Comparison of ENCODE assay signal across 9 mouse cellular contexts in the genomic region with DNA sequence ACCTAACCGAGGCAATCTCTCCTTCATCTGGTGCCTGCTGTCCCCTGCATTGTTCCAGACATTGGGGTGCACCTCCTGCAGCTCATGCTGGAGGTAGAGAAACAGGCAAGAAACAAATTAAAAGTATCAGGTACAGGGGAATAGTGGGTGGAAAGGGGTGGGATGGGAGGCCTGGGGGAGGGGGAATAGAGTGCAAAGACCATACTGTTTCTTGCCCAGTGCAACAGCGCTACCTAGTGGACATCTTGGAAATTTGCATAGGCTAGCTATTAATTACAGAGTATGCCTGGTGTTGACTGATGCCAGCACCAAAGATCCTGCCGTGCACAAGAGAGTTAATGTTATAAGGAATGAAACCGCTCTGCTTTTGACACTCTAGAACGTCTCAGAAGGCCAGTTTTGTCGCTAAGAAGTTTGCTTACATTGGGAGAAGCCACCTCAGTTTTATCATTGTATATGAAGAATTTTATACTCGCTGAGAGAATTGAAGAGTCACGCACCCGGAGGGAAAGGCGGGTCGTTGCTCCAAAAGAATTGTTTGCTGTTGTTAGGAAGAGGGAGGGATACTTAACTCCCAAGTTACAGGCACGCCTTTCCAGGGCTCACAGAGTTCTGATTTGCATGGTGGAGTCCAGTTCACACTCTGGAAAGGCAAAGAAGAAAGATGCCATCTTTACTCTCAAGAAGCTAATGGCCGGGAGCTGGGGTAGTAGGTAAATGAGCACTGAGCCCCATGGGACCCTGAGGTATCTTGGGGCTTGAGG. TPM values are rescaled to one million over a fixed set of nuclear protein-coding genes. Genes with fewer than 3 reads are reported as not detected.
DNase-seq lines count a peak whose midpoint lies in the region; ATAC-seq lines count a peak whose summit lies in the region.
"Had no signal": no experiment of that assay in that cellular context is flagged by ENCODE, and none has a peak within 500 bp of the region (broad histone marks: within the 10 kb centered on the region; RNA-seq: fewer than 3 reads in every experiment).

No protein-coding gene starts in this region.

- ATAC-seq in limb, embryonic 15.5 days (ENCODE audit: insufficient number of reproducible peaks, low FRiP score, low TSS enrichment, low read depth), result peak; percentile 70

- no peaks in the 10 kb centered on the region for H3K9me3 ChIP-seq in limb, embryonic 15.5 days
- H3K9me3 ChIP-seq: liver, embryonic 15.5 days had no signal

- 0 out of 2 replicates have a peak overlapping the region, but pooled peaks have one; percentile 7 for H3K4me3 ChIP-seq in limb, embryonic 15.5 days
- H3K4me3 ChIP-seq: liver, embryonic 15.5 days had no signal

- H3K9ac ChIP-seq in limb, embryonic 15.5 days, result no peak overlapping the region
- H3K9ac ChIP-seq: liver, embryonic 15.5 days had no signal

- peak overlapping the region; percentile 24; the same call in 1 of the 2 replicates for H3K4me2 ChIP-seq in limb, embryonic 15.5 days
- H3K4me2 ChIP-seq: liver, embryonic 15.5 days had no signal

- DNase-seq in gastrocnemius, adult 18-20 months (ENCODE audit: low spot score), result peak; percentile 42
- DNase-seq in gastrocnemius, postnatal 25 days, result no peak
- peak; percentile 62 for DNase-seq in CD4-positive helper T cell, adult 2 months (ENCODE audit: low read depth, low spot score)
- DNase-seq in cerebellum, postnatal 25 days, result peak; percentile 61 to 69
- peak; percentile 51 for DNase-seq in heart, postnatal 4 days
- peak; percentile 86 for DNase-seq in retina, embryonic 14.5 days (ENCODE audit: low spot score)
- no peak for DNase-seq in urinary bladder, postnatal 10 days (ENCODE audit: low spot score)

- no peaks in the 10 kb centered on the region for H3K36me3 ChIP-seq in limb, embryonic 15.5 days
- H3K36me3 ChIP-seq: liver, embryonic 15.5 days had no signal

- H3K4me1 ChIP-seq in limb, embryonic 15.5 days, result peaks cover 10% of the 10 kb centered on the region; the same call in 1 of the 2 replicates
- H3K4me1 ChIP-seq: liver, embryonic 15.5 days had no signal

- no peaks in the 10 kb centered on the region for H3K27me3 ChIP-seq in limb, embryonic 15.5 days

- WGBS in limb, embryonic 15.5 days, result 18% methylated on average over 13 of the region's 13 CpGs

- no peak overlapping the region for H3K27ac ChIP-seq in limb, embryonic 15.5 days
- H3K27ac ChIP-seq: liver, embryonic 15.5 days had no signal

RNA-seq across cellular contexts. Expression of a gene that starts 15.0 kb away (rescaled TPM):
- total RNA-seq in gastrocnemius, adult 18-20 months (2021), result 1 to 10 TPM; 6.5 to 7.4 TPM
- 1 to 10 TPM; 5.2 to 6.5 TPM for total RNA-seq in gastrocnemius, postnatal 25 days (2021)
- 1 to 10 TPM; 7.5 to 7.9 TPM for total RNA-seq in heart, postnatal 4 days (2021)
- polyA plus RNA-seq in limb, embryonic 15.5 days (2015; fragmentation: Nextera tagmentation; extraction: Ambion mirVana), result 10.1 and 10.9 TPM in 2 replicates

RNA-seq across cellular contexts. Expression of a gene that starts 23.7 kb away (rescaled TPM):
- 1 to 10 TPM; 4.2 to 4.5 TPM for total RNA-seq in gastrocnemius, adult 18-20 months (2021)
- 1 to 10 TPM; 3.7 to 4.6 TPM for total RNA-seq in gastrocnemius, postnatal 25 days (2021)
- total RNA-seq in heart, postnatal 4 days (2021), result 10 to 100 TPM in 1 of 2 experiments, 1 to 10 TPM in 1; 8.2 to 11.4 TPM
- 21.7 and 21.8 TPM in 2 replicates for polyA plus RNA-seq in limb, embryonic 15.5 days (2015; fragmentation: Nextera tagmentation; extraction: Ambion mirVana)

RNA-seq across cellular contexts. Expression of a gene that starts 23.8 kb away (rescaled TPM):
- total RNA-seq in gastrocnemius, adult 18-20 months (2021), result 1 to 10 TPM; 1.9 to 5.1 TPM
- total RNA-seq in gastrocnemius, postnatal 25 days (2021), result 1 to 10 TPM; 1.8 to 2.9 TPM
- 1 to 10 TPM; 5.7 to 6.0 TPM for total RNA-seq in heart, postnatal 4 days (2021)
- polyA plus RNA-seq in limb, embryonic 15.5 days (2015; fragmentation: Nextera tagmentation; extraction: Ambion mirVana), result 9.2 and 9.4 TPM in 2 replicates

RNA-seq across cellular contexts. Expression of a gene that starts 37.8 kb away (rescaled TPM):
- total RNA-seq in gastrocnemius, adult 18-20 months (2021), result not detected
- not detected for total RNA-seq in gastrocnemius, postnatal 25 days (2021)
- not detected for total RNA-seq in heart, postnatal 4 days (2021)
- polyA plus RNA-seq in limb, embryonic 15.5 days (2015; fragmentation: Nextera tagmentation; extraction: Ambion mirVana), result not detected in 2 replicates
- polyA plus RNA-seq: liver, embryonic 15.5 days had no signal

RNA-seq across cellular contexts. Expression of a gene that starts 37.9 kb away (rescaled TPM):
- total RNA-seq in gastrocnemius, adult 18-20 months (2021), result 1 to 10 TPM; 8.2 to 9.7 TPM
- total RNA-seq in gastrocnemius, postnatal 25 days (2021), result 10 to 100 TPM in 1 of 2 experiments, 1 to 10 TPM in 1; 6.5 to 10.1 TPM
- total RNA-seq in heart, postnatal 4 days (2021), result 10 to 100 TPM; 13.0 to 13.5 TPM
- 19.7 and 20.6 TPM in 2 replicates for polyA plus RNA-seq in limb, embryonic 15.5 days (2015; fragmentation: Nextera tagmentation; extraction: Ambion mirVana)

Comparison
In these comparisons a context has a peak if more than half of its experiments do, and no peak if none do; other contexts are left out.
1. DNase-seq: peak in gastrocnemius, adult 18-20 months (single experiment), CD4-positive helper T cell, adult 2 months (single experiment), cerebellum, postnatal 25 days (2 of 2), heart, postnatal 4 days (single experiment) and retina, embryonic 14.5 days (single experiment); none in gastrocnemius, postnatal 25 days (single experiment) and urinary bladder, postnatal 10 days (single experiment).